Mouse (Mus musculus): Measurements from ENCODE around the gene Spry2.

Spry2 gene

GRCm38 (mm10) chr14:105892941-105893622 is 3.5 kb downstream of the Spry2 start:
- no peak for DNase-seq (ENCODE audit: low spot score)

GRCm38 (mm10) chr14:105890516-105891231 is 5.9 kb downstream of the Spry2 start:
- DNase-seq (ENCODE audit: low spot score), result no peak

GRCm38 (mm10) chr14:105886643-105887374 is 9.8 kb downstream of the Spry2 start:
- DNase-seq (ENCODE audit: low spot score), result no peak

GRCm38 (mm10) chr14:105885249-105885648 is 11.4 kb downstream of the Spry2 start:
- no peak for DNase-seq (ENCODE audit: low spot score)

- DNase-seq (ENCODE audit: low spot score), result no peak
Measured at GRCm38 (mm10) chr14:105883215-105883614, 13.4 kb downstream of the Spry2 start.

- no peak for DNase-seq (ENCODE audit: low spot score)
Measured at GRCm38 (mm10) chr14:105878359-105878758, 18.3 kb downstream of the Spry2 start.

- DNase-seq (ENCODE audit: low spot score), result no peak
Measured at GRCm38 (mm10) chr14:105876375-105876774, 20.2 kb downstream of the Spry2 start.

GRCm38 (mm10) chr14:105870370-105870936 is 26.2 kb downstream of the Spry2 start:
- no peak for DNase-seq (ENCODE audit: low spot score)

GRCm38 (mm10) chr14:105865381-105865938 is 31.2 kb downstream of the Spry2 start:
- DNase-seq (ENCODE audit: low spot score), result no peak

- DNase-seq (ENCODE audit: low spot score), result no peak
Measured at GRCm38 (mm10) chr14:105862199-105862598, 34.4 kb downstream of the Spry2 start.

GRCm38 (mm10) chr14:105860920-105861319 is 35.7 kb downstream of the Spry2 start:
- no peak for DNase-seq (ENCODE audit: low spot score)

- DNase-seq (ENCODE audit: low spot score), result no peak
Measured at GRCm38 (mm10) chr14:105860276-105860675, 36.3 kb downstream of the Spry2 start.

- DNase-seq (ENCODE audit: low spot score), result no peak
Measured at GRCm38 (mm10) chr14:105859876-105860275, 36.7 kb downstream of the Spry2 start.

GRCm38 (mm10) chr14:105859368-105859767 is 37.3 kb downstream of the Spry2 start:
- no peak for DNase-seq (ENCODE audit: low spot score)

- DNase-seq (ENCODE audit: low spot score), result no peak
Measured at GRCm38 (mm10) chr14:105858935-105859334, 37.7 kb downstream of the Spry2 start.

- no peak for DNase-seq (ENCODE audit: low spot score)
Measured at GRCm38 (mm10) chr14:105851359-105852067, 45.1 kb downstream of the Spry2 start.
